Mouse (Mus musculus): ENCODE results near the gene Sun5. TPM values are rescaled to one million over a fixed set of nuclear protein-coding genes. Genes with fewer than 3 reads are reported as not detected.

The Sun5 gene
- total and polyA plus RNA-seq, 3 experiments = 0.30 TPM; not detected in 2

DNA sequence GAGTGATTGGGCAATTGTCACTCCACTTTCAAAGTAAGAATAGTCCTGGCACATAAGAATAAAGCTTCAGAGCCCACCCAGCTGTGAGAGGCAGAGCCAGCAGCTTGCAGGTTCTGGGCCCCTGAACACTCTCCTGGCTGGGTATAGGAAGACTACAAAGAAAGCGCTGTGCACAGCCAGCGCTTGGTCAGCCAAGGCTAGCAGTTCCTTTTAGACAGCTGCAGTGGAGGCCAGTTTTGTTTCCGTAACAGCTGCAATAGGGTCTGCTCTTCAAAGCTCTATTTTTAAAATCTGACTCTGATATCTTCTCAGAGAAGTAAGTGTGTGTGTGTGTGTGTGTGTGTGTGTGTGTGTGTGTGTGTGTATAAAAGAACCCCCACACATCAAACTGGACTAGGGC lies 8.9 kb downstream of the Sun5 start:
- Histone ChIP-seq H3K9ac (ENCODE audit: insufficient read depth, low read depth) (no peak overlapping the region), H3K4me3 (replicated peaks in 1 of 3; ENCODE audit: low read depth in 2 of 3, low read length in 2 of 3, poor library complexity in 1 of 3) (no peak overlapping the region), H3K36me3 (replicated peaks in 1 of 2; ENCODE audit: control insufficient read depth in 1 of 2, insufficient read depth in 1 of 2, low read length in 1 of 2) (no peaks in the 10 kb centered on the region), H3K4me1 (ENCODE audit: control insufficient read depth in 1 of 2, insufficient read depth in 2 of 2) (no peaks in the 10 kb centered on the region), H3K9me3 (replicated peaks; ENCODE audit: low read length) (peaks cover 4% of the 10 kb centered on the region), H3K79me2 (replicated peaks; ENCODE audit: control insufficient read depth, extremely low read depth, insufficient read depth, poor library complexity, severe bottlenecking) (no peaks in the 10 kb centered on the region), H3K4me2 (ENCODE audit: insufficient read depth, low read depth, poor library complexity, severe bottlenecking) (no peak overlapping the region), H3K27me3 (replicated peaks) (peaks cover 78% of the 10 kb centered on the region), H3K27ac (ENCODE audit: insufficient read depth, low read depth) (no peak overlapping the region)
- TF ChIP-seq MEF2A (IDR thresholded peaks at IDR 0.05; ENCODE audit: borderline replicate concordance, low read depth, low read length) = no peak
- no peak for TF ChIP-seq RAD21 (IDR thresholded peaks at IDR 0.05; ENCODE audit: low read depth, low read length)
- TF ChIP-seq JUN (IDR thresholded peaks at IDR 0.05; ENCODE audit: insufficient read depth, low read depth, low read length) = no peak
- no peak for TF ChIP-seq ZNF384 (IDR thresholded peaks at IDR 0.05; ENCODE audit: low read depth, low read length)
- TF ChIP-seq HCFC1 (IDR thresholded peaks at IDR 0.05; ENCODE audit: low read depth, low read length) = no peak
- no peak for TF ChIP-seq ELF1 (IDR thresholded peaks at IDR 0.05; ENCODE audit: low read depth, low read length)
- no peak for TF ChIP-seq POLR2AphosphoS2 (IDR thresholded peaks at IDR 0.05; ENCODE audit: low read depth, low read length)
- no peak for TF ChIP-seq ZMIZ1 (IDR thresholded peaks at IDR 0.05; ENCODE audit: low read depth, low read length)
- no peak for TF ChIP-seq ETS1 (conservative IDR thresholded peaks at IDR 0.05; ENCODE audit: low read depth, low read length)
- TF ChIP-seq EP300 (IDR thresholded peaks at IDR 0.05; ENCODE audit: low read length) = no peak
- TF ChIP-seq GABPA (IDR thresholded peaks at IDR 0.05; ENCODE audit: insufficient replicate concordance, low read depth, low read length) = no peak
- TF ChIP-seq SIN3A (IDR thresholded peaks at IDR 0.05; ENCODE audit: low read length) = no peak
- TF ChIP-seq UBTF (IDR thresholded peaks at IDR 0.05; ENCODE audit: low read depth, low read length) = no peak
- no peak for TF ChIP-seq JUND (conservative IDR thresholded peaks at IDR 0.05; ENCODE audit: low read depth, low read length)
- TF ChIP-seq MAZ (IDR thresholded peaks at IDR 0.05; ENCODE audit: low read depth, low read length) = no peak
- no peak for TF ChIP-seq IRF4 (IDR thresholded peaks at IDR 0.05; ENCODE audit: low read depth, low read length)
- no peak for TF ChIP-seq MYC (IDR thresholded peaks at IDR 0.05; ENCODE audit: low read depth, low read length)
- TF ChIP-seq KAT2A (IDR thresholded peaks at IDR 0.05; ENCODE audit: insufficient replicate concordance, low read length) = no peak
- TF ChIP-seq NRF1 (IDR thresholded peaks at IDR 0.05; ENCODE audit: low read depth, low read length) = no peak
- dilution Hi-C loops (cut with MboI; ENCODE audit: extremely low pct_ligation_motif_present, extremely low pct_unique_long_range_greater_than_20kb, low sequenced_read_pairs) (no loop called here), in situ Hi-C loops (cut with MboI; ENCODE audit: low pct_ligation_motif_present, low pct_unique_long_range_greater_than_20kb, low sequenced_read_pairs) (no loop called here)
- no peak for DNase-seq (ENCODE audit: extremely low read depth)

DNA sequence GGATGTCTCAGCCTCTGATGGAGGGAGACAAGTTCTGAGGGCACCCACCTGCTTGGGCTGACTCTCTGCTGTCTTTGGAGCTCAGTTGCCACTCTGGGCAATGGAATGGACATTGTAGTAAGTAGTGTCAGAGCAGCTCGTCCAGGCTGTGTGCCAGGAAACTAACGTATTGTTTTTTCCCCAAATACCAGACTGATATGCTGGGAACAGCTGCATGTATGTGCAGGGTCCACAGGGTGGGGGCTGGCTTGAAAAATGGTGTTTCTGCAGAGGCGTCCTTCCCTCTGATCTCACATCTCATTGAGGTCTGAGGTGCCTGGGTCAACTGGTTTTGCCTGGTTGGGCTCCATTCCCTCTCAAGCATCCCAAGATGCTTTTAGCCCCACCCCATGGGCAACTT lies 10.2 kb downstream of the Sun5 start:
- in situ Hi-C loops (cut with MboI; ENCODE audit: low pct_ligation_motif_present, low pct_unique_long_range_greater_than_20kb, low sequenced_read_pairs) = no loop called here
- no peak overlapping the region for H3K27ac ChIP-seq (ENCODE audit: insufficient read depth, low read depth)

More for the DNA sequence above, 10.2 kb downstream of the Sun5 start:
- no peaks in the 10 kb centered on the region for H3K79me2 ChIP-seq (replicated peaks; ENCODE audit: control insufficient read depth, extremely low read depth, insufficient read depth, poor library complexity, severe bottlenecking)
- no peaks in the 10 kb centered on the region for H3K4me1 ChIP-seq (ENCODE audit: control insufficient read depth in 1 of 2, insufficient read depth in 2 of 2)
- no peak overlapping the region for H3K9ac ChIP-seq (ENCODE audit: insufficient read depth, low read depth)
- H3K27me3 ChIP-seq (replicated peaks) = peaks cover 78% of the 10 kb centered on the region
- no peaks in the 10 kb centered on the region for H3K36me3 ChIP-seq (replicated peaks in 1 of 2; ENCODE audit: control insufficient read depth in 1 of 2, insufficient read depth in 1 of 2, low read length in 1 of 2)
- no peak for DNase-seq (ENCODE audit: extremely low read depth)
- H3K4me3 ChIP-seq (replicated peaks in 1 of 3; ENCODE audit: low read depth in 2 of 3, low read length in 2 of 3, poor library complexity in 1 of 3) = no peak overlapping the region
- H3K9me3 ChIP-seq (replicated peaks; ENCODE audit: low read length) = peaks cover 4% of the 10 kb centered on the region
- dilution Hi-C loops (cut with MboI; ENCODE audit: extremely low pct_ligation_motif_present, extremely low pct_unique_long_range_greater_than_20kb, low sequenced_read_pairs) = no loop called here
- no peak overlapping the region for H3K4me2 ChIP-seq (ENCODE audit: insufficient read depth, low read depth, poor library complexity, severe bottlenecking)
- TF ChIP-seq GABPA (IDR thresholded peaks at IDR 0.05; ENCODE audit: insufficient replicate concordance, low read depth, low read length) (no peak), EP300 (IDR thresholded peaks at IDR 0.05; ENCODE audit: low read length) (no peak), MYC (IDR thresholded peaks at IDR 0.05; ENCODE audit: low read depth, low read length) (no peak), ELF1 (IDR thresholded peaks at IDR 0.05; ENCODE audit: low read depth, low read length) (no peak), CHD2 (IDR thresholded peaks at IDR 0.05; ENCODE audit: low read length) (no peak), USF1 (IDR thresholded peaks at IDR 0.05; ENCODE audit: low read depth, low read length) (no peak), NELFE (IDR thresholded peaks at IDR 0.05; ENCODE audit: low read depth, low read length) (no peak), MAFK (IDR thresholded peaks at IDR 0.05; ENCODE audit: insufficient replicate concordance, low read length) (no peak), HCFC1 (IDR thresholded peaks at IDR 0.05; ENCODE audit: low read depth, low read length) (no peak), POLR2A (IDR thresholded peaks at IDR 0.05; ENCODE audit: low read depth, low read length) (no peak), NRF1 (IDR thresholded peaks at IDR 0.05; ENCODE audit: low read depth, low read length) (no peak), UBTF (IDR thresholded peaks at IDR 0.05; ENCODE audit: low read depth, low read length) (no peak), KAT2A (IDR thresholded peaks at IDR 0.05; ENCODE audit: insufficient replicate concordance, low read length) (no peak)
